Mouse (Mus musculus) forebrain, embryonic 16.5 days (tissue): ENCODE results near the gene Gm47189. TPM values are rescaled to one million over a fixed set of nuclear protein-coding genes. Genes with fewer than 3 reads are reported as not detected.
"Not testable (repeated sequence)": the region's sequence is repeated elsewhere in the genome, so short reads cannot be mapped to it uniquely, and the experiment has no call there.

ENCODE experiments used
- ATAC-seq: fragments of 200-750 bp; cut with Nextera tagmentation; 2 replicates; pipeline ENCODE4 v1.8.0; 2017; ENCODE audit warnings: mild to moderate bottlenecking, moderate library complexity
- H3K27ac ChIP-seq: fragments of 300-500 bp; sonication (generic); 2 replicates; pipeline ENCODE4 v1.5.1; 2014; ENCODE audit warnings: low read length, control low read depth
- H3K27me3 ChIP-seq: fragments of 300-500 bp; sonication (generic); replicated peaks from 2 replicates; pipeline ENCODE4 v1.6.1; 2014; ENCODE audit warnings: low read length; ENCODE audit not compliant: control insufficient read depth, insufficient read depth
- H3K36me3 ChIP-seq: fragments of 300-500 bp; sonication (generic); 2 replicates; pipeline ENCODE4 v1.6.1; 2014; ENCODE audit not compliant: control insufficient read depth, insufficient read depth
- H3K4me1 ChIP-seq: fragments of 300-500 bp; sonication (generic); replicated peaks from 2 replicates; pipeline ENCODE4 v1.6.1; 2014; ENCODE audit warnings: low read length; ENCODE audit not compliant: control insufficient read depth, insufficient read depth
- H3K4me2 ChIP-seq: fragments of 300-500 bp; sonication (generic); 2 replicates; pipeline ENCODE4 v1.6.1; 2014; ENCODE audit warnings: mild to moderate bottlenecking, low read length, control low read depth
- H3K4me3 ChIP-seq: fragments of 300-500 bp; sonication (generic); replicated peaks from 2 replicates; pipeline ENCODE4 v1.5.1; 2014; ENCODE audit warnings: mild to moderate bottlenecking, low read length, control low read depth
- H3K9ac ChIP-seq: fragments of 300-500 bp; sonication (generic); replicated peaks from 2 replicates; pipeline ENCODE4 v1.6.1; 2014; ENCODE audit warnings: low read depth, low read length, control low read depth
- H3K9me3 ChIP-seq: fragments of 300-500 bp; sonication (generic); 2 replicates; pipeline ENCODE4 v1.6.1; 2016; ENCODE audit warnings: low read length; ENCODE audit not compliant: control insufficient read depth
- WGBS: fragments of 180-500 bp; shearing (Covaris S2); extraction: QIAGEN DNeasy Blood & Tissue Kit; methylation state at CpG from one replicate; pipeline ENCODE4 v1.1.7; 2014; 5-methylcytosine and 5-hydroxymethylcytosine counted together
- polyA plus RNA-seq: library from polyadenylated mRNA; unstranded; fragments of >200 nt; fragmentation: Nextera tagmentation; extraction: Ambion mirVana; gene quantifications from 2 replicates; pipeline ENCODE4 v1.2.1, GENCODE M21; 2015

Gene Gm47189
- not detected in 2 replicates for polyA plus RNA-seq

- H3K27ac ChIP-seq, H3K9ac ChIP-seq, ATAC-seq: not testable (repeated sequence)
Measured at GRCm38 (mm10) chr14:41772341-41772740, at the start of gene Gm47189. Gene Gm47189 (minus strand): TSS chr14:41772441.

GRCm38 (mm10) chr14:41755931-41756330 is 16.3 kb downstream of the Gm47189 start:
- not testable (repeated sequence) for H3K4me3 ChIP-seq, H3K4me1 ChIP-seq, H3K27ac ChIP-seq, H3K9me3 ChIP-seq, H3K27me3 ChIP-seq, H3K4me2 ChIP-seq, H3K36me3 ChIP-seq, ATAC-seq, H3K9ac ChIP-seq
- 90% methylated on average over 2 of the region's 3 CpGs for WGBS

More at GRCm38 (mm10) chr14:41772341-41772740, at the start of gene Gm47189:
- not testable (repeated sequence) for H3K4me2 ChIP-seq, H3K9me3 ChIP-seq, H3K27me3 ChIP-seq, H3K4me3 ChIP-seq, H3K36me3 ChIP-seq, H3K4me1 ChIP-seq

GRCm38 (mm10) chr14:41750514-41750913 is 21.7 kb downstream of the Gm47189 start, which contains the start of gene Gm7929:
Gene Gm7929 (minus strand): TSS chr14:41750614.
- H3K4me2 ChIP-seq, ATAC-seq, H3K9ac ChIP-seq, H3K27me3 ChIP-seq, H3K4me3 ChIP-seq, H3K9me3 ChIP-seq, H3K4me1 ChIP-seq, H3K27ac ChIP-seq, H3K36me3 ChIP-seq: not testable (repeated sequence)
- WGBS, result 100% methylated on average over 1 of the region's 1 CpGs

GRCm38 (mm10) chr14:41723437-41723836 is 48.8 kb downstream of the Gm47189 start:
- H3K9ac ChIP-seq, H3K9me3 ChIP-seq, H3K4me1 ChIP-seq, H3K4me2 ChIP-seq, H3K36me3 ChIP-seq, H3K27ac ChIP-seq, ATAC-seq, H3K4me3 ChIP-seq, H3K27me3 ChIP-seq: not testable (repeated sequence)
- 74% methylated on average over 17 of the region's 17 CpGs for WGBS

GRCm38 (mm10) chr14:41717180-41717579 is 55.1 kb downstream of the Gm47189 start:
- H3K4me3 ChIP-seq, H3K36me3 ChIP-seq, H3K9me3 ChIP-seq, ATAC-seq, H3K27me3 ChIP-seq, H3K4me2 ChIP-seq, H3K27ac ChIP-seq, H3K4me1 ChIP-seq, H3K9ac ChIP-seq: not testable (repeated sequence)
- WGBS, result 90% methylated on average over 1 of the region's 1 CpGs

Other genes with a start within 250 kb of the Gm47189 start
- gene Gm7970, start 216.9 kb downstream of the Gm47189 start, polyA plus RNA-seq, result not detected in 2 replicates
- not detected in 2 replicates for gene 1700049E17Rik2, start 199.2 kb downstream of the Gm47189 start, polyA plus RNA-seq
- not detected in 2 replicates for gene Gm3072, start 147.8 kb downstream of the Gm47189 start, polyA plus RNA-seq
- not detected in 2 replicates for gene Gm3676, start 126.0 kb downstream of the Gm47189 start, polyA plus RNA-seq
- gene Gm8068, start 70.6 kb downstream of the Gm47189 start, polyA plus RNA-seq, result not detected in 2 replicates
- not detected in 2 replicates for gene Gm7929, start 21.8 kb downstream of the Gm47189 start, polyA plus RNA-seq
- gene Gm7980, start 134.8 kb upstream of the Gm47189 start, polyA plus RNA-seq, result not detected in 2 replicates
- not detected in 2 replicates for gene 1700049E17Rik1, start 152.5 kb upstream of the Gm47189 start, polyA plus RNA-seq
- gene 1700024B05Rik, start 171.6 kb upstream of the Gm47189 start, polyA plus RNA-seq, result not detected in 2 replicates
- not detected in 2 replicates for gene Gm6401, start 195.5 kb upstream of the Gm47189 start, polyA plus RNA-seq
- not detected in 2 replicates for gene Gm3543, start 210.9 kb upstream of the Gm47189 start, polyA plus RNA-seq